ENCODE assay signal across 8 mouse cellular contexts in the genomic region with DNA sequence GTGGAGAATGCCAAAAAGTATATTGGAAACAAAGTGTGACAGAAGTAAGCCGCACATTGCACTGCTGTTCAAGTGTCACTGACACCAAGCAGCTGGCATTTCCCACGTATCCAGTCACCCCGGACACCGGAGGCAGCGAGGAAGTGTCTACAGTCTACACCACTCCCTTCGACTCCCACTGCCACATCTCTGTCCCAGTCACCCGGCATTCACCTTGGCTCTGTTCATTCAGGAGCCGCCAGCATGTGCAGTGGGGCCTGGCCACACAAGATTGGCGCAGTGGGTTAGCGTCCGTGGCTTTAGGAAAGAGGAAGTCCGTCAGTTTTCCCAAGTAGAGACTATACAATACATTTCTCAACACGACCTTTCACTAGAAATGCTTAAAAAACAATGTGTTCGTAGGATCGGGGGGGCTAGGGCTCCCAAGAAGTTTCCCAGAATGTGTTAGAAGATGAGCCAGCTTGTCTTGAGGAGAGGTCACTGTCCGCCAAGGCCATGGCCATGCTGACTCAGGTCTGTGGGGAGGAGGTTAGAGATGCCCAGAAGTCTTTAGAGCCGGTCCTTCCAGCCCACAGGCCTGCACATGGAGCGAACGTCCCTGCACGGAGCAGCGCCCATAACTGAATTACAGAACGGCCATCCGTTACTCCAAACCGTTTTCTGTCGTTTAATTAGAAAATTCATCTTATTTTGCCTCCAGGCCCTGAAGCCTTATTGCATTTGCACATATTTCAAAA.
A peak's percentile ranks its signal among the peaks of the same experiment; 100 is the strongest.
DNase-seq lines count a peak whose midpoint lies in the region; ATAC-seq lines count a peak whose summit lies in the region.

No protein-coding gene starts in this region.

- H3K4me1 ChIP-seq in neural tube, embryonic 11.5 days (ENCODE audit: control insufficient read depth, insufficient read depth, low read length) = peaks cover 4% of the 10 kb centered on the region
- peaks cover 63% of the 10 kb centered on the region for H3K4me1 ChIP-seq in limb, embryonic 12.5 days (replicated peaks)

- intact Hi-C loops in left cerebral cortex, postnatal 25 days (cut with DNase I) = no loop called here

- H3K27me3 ChIP-seq in neural tube, embryonic 11.5 days (ENCODE audit: control insufficient read depth, insufficient read depth, low read length) = no peaks in the 10 kb centered on the region
- H3K27me3 ChIP-seq in limb, embryonic 12.5 days = peaks cover 7% of the 10 kb centered on the region

- peak; percentile 55; the same call in 1 of the 2 replicates for ATAC-seq in neural tube, embryonic 11.5 days (ENCODE audit: insufficient read depth, low FRiP score, low TSS enrichment)
- ATAC-seq in limb, embryonic 12.5 days (ENCODE audit: insufficient number of reproducible peaks, insufficient read depth, low FRiP score, low TSS enrichment, low read depth) = no peak

- H3K9ac ChIP-seq in neural tube, embryonic 11.5 days (ENCODE audit: low read length) = no peak overlapping the region
- H3K9ac ChIP-seq in limb, embryonic 12.5 days (replicated peaks) = no peak overlapping the region; the same call in 1 of the 2 replicates

- no peaks in the 10 kb centered on the region for H3K9me3 ChIP-seq in neural tube, embryonic 11.5 days (ENCODE audit: control insufficient read depth, low read length)
- no peaks in the 10 kb centered on the region for H3K9me3 ChIP-seq in limb, embryonic 12.5 days

- no peak overlapping the region for H3K4me3 ChIP-seq in neural tube, embryonic 11.5 days (ENCODE audit: low read depth, low read length)
- no peak overlapping the region for H3K4me3 ChIP-seq in limb, embryonic 12.5 days (replicated peaks)

- H3K4me2 ChIP-seq in neural tube, embryonic 11.5 days (ENCODE audit: low read depth) = no peak overlapping the region
- no peak overlapping the region for H3K4me2 ChIP-seq in limb, embryonic 12.5 days

- DNase-seq in adrenal gland, adult 8-10 months = peak; percentile 34
- DNase-seq in adrenal gland, adult 18-20 months (ENCODE audit: low spot score in 2 of 2) = no peak
- no peak for DNase-seq in neural tube, embryonic 11.5 days (ENCODE audit: low spot score)
- no peak for DNase-seq in neural tube, embryonic 10.5 days (ENCODE audit: extremely low spot score, low spot score)
- DNase-seq in urinary bladder, postnatal 4 days (ENCODE audit: low spot score in 2 of 2) = no peak
- no peak for DNase-seq in left cerebral cortex, postnatal 25 days (ENCODE audit: low spot score in 2 of 2)
- DNase-seq in cerebellum, adult 9-10 months = no peak

- H3K27ac ChIP-seq in neural tube, embryonic 11.5 days (ENCODE audit: low read depth, low read length) = no peak overlapping the region
- peak overlapping the region; percentile 75 for H3K27ac ChIP-seq in limb, embryonic 12.5 days

- no peaks in the 10 kb centered on the region for H3K36me3 ChIP-seq in neural tube, embryonic 11.5 days (ENCODE audit: control insufficient read depth, insufficient read depth, low read length)
- H3K36me3 ChIP-seq in limb, embryonic 12.5 days = no peaks in the 10 kb centered on the region

- WGBS in neural tube, embryonic 11.5 days = 85% methylated on average over 25 of the region's 25 CpGs
- WGBS in limb, embryonic 12.5 days = 78% methylated on average over 25 of the region's 25 CpGs
